Mouse (Mus musculus) E14TG2a.4 (cell line): ENCODE data around the gene Aldh9a1.

ENCODE experiments used
- H3K27me3 ChIP-seq: 2 replicates; pipeline ENCODE4 v1.6.1; 2014; ENCODE audit warnings: low read length, control low read depth; ENCODE audit not compliant: insufficient read depth
- H3K36me3 ChIP-seq: 2 replicates; pipeline ENCODE4 v1.6.1; 2014; ENCODE audit warnings: low read length, control low read depth; ENCODE audit not compliant: insufficient read depth
- H3K4me1 ChIP-seq: replicated peaks from 2 replicates; pipeline ENCODE4 v1.6.1; 2014; ENCODE audit warnings: low read depth, low read length, control low read depth
- H3K4me3 ChIP-seq: replicated peaks from 2 replicates; pipeline ENCODE4 v1.5.1; 2014; ENCODE audit warnings: mild to moderate bottlenecking, low read length
- H3K9me3 ChIP-seq: 2 replicates; pipeline ENCODE4 v1.6.1; 2014; ENCODE audit warnings: low read length, control low read depth
- CTCF ChIP-seq: conservative IDR thresholded peaks from 2 replicates; pipeline ENCODE4 v1.5.1; 2014; ENCODE audit warnings: low read length
- NANOG ChIP-seq: IDR thresholded peaks from 2 replicates; pipeline ENCODE4 v1.6.1; 2014; ENCODE audit warnings: borderline replicate concordance, low read length, mixed read lengths
- POU5F1 ChIP-seq: IDR thresholded peaks from 2 replicates; pipeline ENCODE4 v1.6.1; 2014; ENCODE audit warnings: low read length, borderline replicate concordance

Aldh9a1 gene

GRCm38 (mm10) chr1:167349815-167350596 is at the start of gene Aldh9a1:
Aldh9a1 (plus strand) TSS chr1:167349991.
- peaks cover 28% of the 10 kb centered on the region for H3K36me3 ChIP-seq
- TF ChIP-seq POU5F1 (peak; percentile 17; the same call in 1 of the 2 replicates), NANOG (0 out of 2 replicates have a peak, but pooled peaks have one; percentile 7), CTCF (no peak)
- peaks cover 3% of the 10 kb centered on the region; the same call in 1 of the 2 replicates for H3K27me3 ChIP-seq
- peak within 1 kb of the TSS; percentile 90 for H3K4me3 ChIP-seq
- H3K4me1 ChIP-seq = peaks cover 10% of the 10 kb centered on the region
- no peaks in the 10 kb centered on the region for H3K9me3 ChIP-seq

GRCm38 (mm10) chr1:167300122-167300521 is 49.7 kb upstream of the Aldh9a1 start:
- TF ChIP-seq CTCF (no peak), NANOG (no peak), POU5F1 (no peak)
- Histone ChIP-seq H3K36me3 (no peaks in the 10 kb centered on the region), H3K4me1 (peaks cover 47% of the 10 kb centered on the region), H3K9me3 (no peaks in the 10 kb centered on the region), H3K4me3 (no peak overlapping the region), H3K27me3 (no peaks in the 10 kb centered on the region)

GRCm38 (mm10) chr1:167305501-167306137 is 44.2 kb upstream of the Aldh9a1 start:
- TF ChIP-seq CTCF (no peak), NANOG (no peak), POU5F1 (no peak)
- Histone ChIP-seq H3K4me3 (no peak overlapping the region), H3K4me1 (peaks cover 41% of the 10 kb centered on the region)

GRCm38 (mm10) chr1:167306451-167307240 is 43.1 kb upstream of the Aldh9a1 start:
- no peaks in the 10 kb centered on the region for H3K27me3 ChIP-seq
- H3K9me3 ChIP-seq = no peaks in the 10 kb centered on the region
- TF ChIP-seq CTCF = peak; percentile 77
- no peak for TF ChIP-seq NANOG
- H3K4me1 ChIP-seq = peaks cover 46% of the 10 kb centered on the region
- peak overlapping the region; percentile 95 for H3K4me3 ChIP-seq
- H3K36me3 ChIP-seq = peaks cover 9% of the 10 kb centered on the region

More at GRCm38 (mm10) chr1:167305501-167306137, 44.2 kb upstream of the Aldh9a1 start:
- Histone ChIP-seq H3K9me3 (no peaks in the 10 kb centered on the region), H3K27me3 (no peaks in the 10 kb centered on the region), H3K36me3 (peaks cover 2% of the 10 kb centered on the region)

GRCm38 (mm10) chr1:167307674-167308073 is 42.1 kb upstream of the Aldh9a1 start:
- H3K27me3 ChIP-seq = no peaks in the 10 kb centered on the region
- peaks cover 45% of the 10 kb centered on the region for H3K4me1 ChIP-seq
- peak overlapping the region; percentile 95 for H3K4me3 ChIP-seq
- TF ChIP-seq NANOG = no peak
- TF ChIP-seq POU5F1 = no peak
- TF ChIP-seq CTCF = no peak
- peaks cover 19% of the 10 kb centered on the region for H3K36me3 ChIP-seq
- H3K9me3 ChIP-seq = no peaks in the 10 kb centered on the region

- no peaks in the 10 kb centered on the region for H3K27me3 ChIP-seq
- peaks cover 52% of the 10 kb centered on the region for H3K4me1 ChIP-seq
- TF ChIP-seq CTCF (no peak), NANOG (no peak), POU5F1 (no peak)
- peaks cover 27% of the 10 kb centered on the region for H3K36me3 ChIP-seq
- H3K4me3 ChIP-seq = peak within 1 kb of the TSS; percentile 95
- H3K9me3 ChIP-seq = no peaks in the 10 kb centered on the region
These were observed 41.3 kb upstream of the Aldh9a1 start, which contains the start of gene Tmco1 for GRCm38 (mm10) chr1:167308261-167309054. Tmco1 (plus strand) TSS chr1:167308378.

GRCm38 (mm10) chr1:167312367-167312766 is 37.4 kb upstream of the Aldh9a1 start:
- Histone ChIP-seq H3K36me3 (peaks cover 58% of the 10 kb centered on the region), H3K27me3 (no peaks in the 10 kb centered on the region), H3K4me1 (peaks cover 28% of the 10 kb centered on the region), H3K4me3 (no peak overlapping the region), H3K9me3 (no peaks in the 10 kb centered on the region)
- TF ChIP-seq CTCF = no peak
